Mouse (Mus musculus) C2C12 (cell line): ENCODE data around the gene Pde7b. TPM values are rescaled to one million over a fixed set of nuclear protein-coding genes. Genes with fewer than 3 reads are reported as not detected.

ENCODE experiments used
- H3K27me3 ChIP-seq: one replicate; pipeline ENCODE4 v1.6.1; 2011; ENCODE audit not compliant: control insufficient read depth, insufficient read depth, insufficient read length
- H3K36me3 ChIP-seq: one replicate; pipeline ENCODE4 v1.6.1; 2011; ENCODE audit not compliant: control insufficient read depth, insufficient read depth
- H3K4me3 ChIP-seq: one replicate; pipeline ENCODE4 v1.5.1; 2011; ENCODE audit warnings: mild to moderate bottlenecking, control low read depth; ENCODE audit not compliant: poor library complexity, insufficient read depth, severe bottlenecking
- H3K79me2 ChIP-seq: one replicate; pipeline ENCODE4 v1.6.1; 2011; ENCODE audit not compliant: control insufficient read depth, insufficient read depth
- H3K79me3 ChIP-seq: one replicate; pipeline ENCODE4 v1.6.1; 2011; ENCODE audit warnings: low read depth, control low read depth
- H3ac ChIP-seq: one replicate; pipeline ENCODE3; 2011; ENCODE audit warnings: low read depth; ENCODE audit not compliant: control insufficient read depth, insufficient read length
- CEBPB ChIP-seq: IDR thresholded peaks from one replicate; pipeline ENCODE4 v1.6.1; 2011; ENCODE audit warnings: low read depth, mild to moderate bottlenecking, control low read depth, moderate library complexity
- CTCF ChIP-seq: IDR thresholded peaks from one replicate; pipeline ENCODE4 v1.5.1; 2011; ENCODE audit not compliant: control insufficient read depth, insufficient read depth, insufficient read length
- FOSL1 ChIP-seq: IDR thresholded peaks from one replicate; pipeline ENCODE4 v1.8.0; 2011; ENCODE audit warnings: mild to moderate bottlenecking, low read length; ENCODE audit not compliant: poor library complexity, insufficient read depth, severe bottlenecking
- MAX ChIP-seq: IDR thresholded peaks from one replicate; pipeline ENCODE4 v1.6.1; 2011; ENCODE audit warnings: mild to moderate bottlenecking, control low read depth
- MYOD1 ChIP-seq: IDR thresholded peaks from one replicate; pipeline ENCODE4 v1.6.1; 2011; ENCODE audit warnings: low read depth; ENCODE audit not compliant: control insufficient read depth, insufficient read length
- MYOG ChIP-seq: IDR thresholded peaks from one replicate; pipeline ENCODE4 v1.6.1; 2011; ENCODE audit not compliant: control insufficient read depth, insufficient read length; ENCODE audit errors: extremely low read depth
- USF1 ChIP-seq: IDR thresholded peaks from one replicate; pipeline ENCODE4 v1.6.1; 2011; ENCODE audit warnings: low read depth, mild to moderate bottlenecking, control low read depth, moderate library complexity
- polyA plus RNA-seq: library from polyadenylated mRNA; unstranded; fragments of >200 nt; fragmentation: generic; extraction: Trizol; gene quantifications from one replicate; pipeline ENCODE4 v1.2.1, GENCODE M21; 2012; ENCODE audit warnings: missing spikeins

Gene Pde7b
- polyA plus RNA-seq, 1 experiment: 0.06 TPM

GRCm38 (mm10) chr10:20632256-20633084, 92.4 kb downstream of the Pde7b start:
- H3K4me3 ChIP-seq: no peak overlapping the region
- no peaks in the 10 kb centered on the region for H3K36me3 ChIP-seq
- TF ChIP-seq CTCF (no peak), USF1 (no peak), MAX (no peak), MYOG (no peak), FOSL1 (no peak), CEBPB (no peak), MYOD1 (no peak)
- no peaks in the 10 kb centered on the region for H3K27me3 ChIP-seq
- no peak overlapping the region for H3ac ChIP-seq
- H3K79me2 ChIP-seq: no peaks in the 10 kb centered on the region
- H3K79me3 ChIP-seq: no peaks in the 10 kb centered on the region

GRCm38 (mm10) chr10:20630122-20630521, 94.8 kb downstream of the Pde7b start:
- no peak overlapping the region for H3ac ChIP-seq
- TF ChIP-seq CEBPB (no peak), MYOD1 (no peak), CTCF (no peak), MYOG (no peak), MAX (no peak), USF1 (no peak), FOSL1 (no peak)
- H3K4me3 ChIP-seq: no peak overlapping the region
- H3K27me3 ChIP-seq: no peaks in the 10 kb centered on the region
- H3K79me3 ChIP-seq: no peaks in the 10 kb centered on the region
- H3K79me2 ChIP-seq: no peaks in the 10 kb centered on the region
- no peaks in the 10 kb centered on the region for H3K36me3 ChIP-seq

GRCm38 (mm10) chr10:20625702-20626375, 99.0 kb downstream of the Pde7b start:
- Histone ChIP-seq H3ac (no peak overlapping the region), H3K27me3 (no peaks in the 10 kb centered on the region), H3K79me2 (no peaks in the 10 kb centered on the region), H3K79me3 (no peaks in the 10 kb centered on the region), H3K36me3 (no peaks in the 10 kb centered on the region), H3K4me3 (no peak overlapping the region)
- TF ChIP-seq USF1 (no peak), MYOD1 (no peak), CEBPB (no peak), FOSL1 (no peak), MAX (no peak), CTCF (no peak), MYOG (no peak)

GRCm38 (mm10) chr10:20621661-20622454, 103.0 kb downstream of the Pde7b start:
- Histone ChIP-seq H3K27me3 (no peaks in the 10 kb centered on the region), H3ac (no peak overlapping the region), H3K4me3 (no peak overlapping the region), H3K79me2 (no peaks in the 10 kb centered on the region), H3K36me3 (no peaks in the 10 kb centered on the region), H3K79me3 (no peaks in the 10 kb centered on the region)
- TF ChIP-seq MYOG (no peak), USF1 (no peak), MYOD1 (no peak)

- Histone ChIP-seq H3K36me3 (no peaks in the 10 kb centered on the region), H3K79me2 (no peaks in the 10 kb centered on the region), H3K4me3 (no peak overlapping the region), H3ac (no peak overlapping the region), H3K79me3 (no peaks in the 10 kb centered on the region), H3K27me3 (no peaks in the 10 kb centered on the region)
- TF ChIP-seq MYOD1 (no peak), MYOG (no peak), CEBPB (no peak), MAX (no peak), CTCF (no peak), USF1 (no peak), FOSL1 (no peak)
Measured at GRCm38 (mm10) chr10:20606007-20606406, 118.9 kb downstream of the Pde7b start.
